Mouse (Mus musculus): Measurements from ENCODE around the gene Exoc3l2. TPM values are rescaled to one million over a fixed set of nuclear protein-coding genes. Genes with fewer than 3 reads are reported as not detected.
A peak's percentile ranks its signal among the peaks of the same experiment; 100 is the strongest.

The Exoc3l2 gene
- polyA plus RNA-seq, 1 experiment from 2014 or later: 0.97 TPM

DNA sequence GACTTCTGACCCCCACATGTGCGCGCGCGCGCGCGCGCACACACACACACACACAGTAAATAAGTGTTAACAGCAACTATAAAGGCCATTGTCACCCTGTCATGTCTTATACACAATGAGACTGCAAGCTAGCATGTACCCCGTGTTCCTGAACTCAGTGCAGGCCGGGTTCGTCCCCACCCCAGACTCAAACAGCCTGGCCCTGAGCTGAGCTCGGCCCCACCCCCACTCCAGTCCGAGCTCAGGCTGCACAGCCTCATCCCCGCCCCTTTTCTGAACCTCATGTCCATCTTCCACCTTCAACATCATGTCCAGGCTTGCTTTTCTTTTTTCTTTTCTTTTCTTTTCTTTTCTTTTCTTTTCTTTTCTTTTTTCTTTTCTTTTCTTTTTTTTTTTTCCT lies 7.2 kb downstream of the Exoc3l2 start:
- Histone ChIP-seq H3K4me2 (replicated peaks; ENCODE audit: low read depth) (no peak overlapping the region), H3K36me3 (ENCODE audit: control insufficient read depth, insufficient read depth, low read length) (no peaks in the 10 kb centered on the region)
- 16% methylated on average over 14 of the region's 14 CpGs for whole genome bisulfite sequencing

DNA sequence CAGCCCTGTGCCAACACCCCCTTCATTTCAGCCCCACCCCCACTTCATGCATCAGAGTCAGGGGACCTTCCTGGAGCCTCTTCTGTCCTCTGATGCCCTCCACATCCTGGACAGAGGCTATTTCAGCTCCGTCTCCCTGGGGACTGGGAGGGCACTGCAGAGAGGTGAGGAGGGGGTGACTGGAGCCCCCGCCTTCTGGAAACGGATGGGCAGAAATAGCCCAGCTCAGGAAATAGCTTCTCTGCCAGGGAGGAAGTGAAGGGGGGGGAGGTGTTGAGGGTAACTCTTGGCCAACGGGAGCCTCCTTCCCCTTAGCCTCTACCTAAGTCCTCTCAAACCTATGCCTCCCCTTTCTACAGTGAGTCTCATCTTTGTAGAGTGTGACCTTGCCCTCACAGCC lies 9.3 kb downstream of the Exoc3l2 start:
- no peak overlapping the region for H3K9ac ChIP-seq (ENCODE audit: low read length)
- H3K4me2 ChIP-seq (replicated peaks; ENCODE audit: low read depth): no peak overlapping the region
- no peak for DNase-seq (ENCODE audit: low spot score)
- no peaks in the 10 kb centered on the region; the same call in 1 of the 2 replicates for H3K27me3 ChIP-seq (ENCODE audit: control insufficient read depth, insufficient read depth, low read length)
- H3K9me3 ChIP-seq (ENCODE audit: control insufficient read depth, low read length): no peaks in the 10 kb centered on the region
- ATAC-seq (ENCODE audit: low FRiP score, low TSS enrichment): no peak
- WGBS: 41% methylated on average over 4 of the region's 4 CpGs
- H3K36me3 ChIP-seq (ENCODE audit: control insufficient read depth, insufficient read depth, low read length): no peaks in the 10 kb centered on the region
- H3K4me1 ChIP-seq (replicated peaks; ENCODE audit: control insufficient read depth, insufficient read depth): no peaks in the 10 kb centered on the region
- no peak overlapping the region for H3K4me3 ChIP-seq (ENCODE audit: low read depth, low read length)
- TF ChIP-seq CTCF (IDR thresholded peaks at IDR 0.05; ENCODE audit: low read depth): no peak
- no peak for TF ChIP-seq EP300 (optimal IDR thresholded peaks at IDR 0.05)
- H3K27ac ChIP-seq (replicated peaks): no peak overlapping the region

More for the DNA sequence above, 7.2 kb downstream of the Exoc3l2 start:
- no peak overlapping the region for H3K9ac ChIP-seq (ENCODE audit: low read length)
- no peak overlapping the region for H3K27ac ChIP-seq (replicated peaks)
- no peak for DNase-seq (ENCODE audit: low spot score)
- no peaks in the 10 kb centered on the region; the same call in 1 of the 2 replicates for H3K27me3 ChIP-seq (ENCODE audit: control insufficient read depth, insufficient read depth, low read length)
- no peak for TF ChIP-seq EP300 (optimal IDR thresholded peaks at IDR 0.05)
- TF ChIP-seq CTCF (IDR thresholded peaks at IDR 0.05; ENCODE audit: low read depth): no peak
- H3K4me1 ChIP-seq (replicated peaks; ENCODE audit: control insufficient read depth, insufficient read depth): no peaks in the 10 kb centered on the region
- no peaks in the 10 kb centered on the region for H3K9me3 ChIP-seq (ENCODE audit: control insufficient read depth, low read length)
- no peak for ATAC-seq (ENCODE audit: low FRiP score, low TSS enrichment)
- H3K4me3 ChIP-seq (ENCODE audit: low read depth, low read length): no peak overlapping the region

DNA sequence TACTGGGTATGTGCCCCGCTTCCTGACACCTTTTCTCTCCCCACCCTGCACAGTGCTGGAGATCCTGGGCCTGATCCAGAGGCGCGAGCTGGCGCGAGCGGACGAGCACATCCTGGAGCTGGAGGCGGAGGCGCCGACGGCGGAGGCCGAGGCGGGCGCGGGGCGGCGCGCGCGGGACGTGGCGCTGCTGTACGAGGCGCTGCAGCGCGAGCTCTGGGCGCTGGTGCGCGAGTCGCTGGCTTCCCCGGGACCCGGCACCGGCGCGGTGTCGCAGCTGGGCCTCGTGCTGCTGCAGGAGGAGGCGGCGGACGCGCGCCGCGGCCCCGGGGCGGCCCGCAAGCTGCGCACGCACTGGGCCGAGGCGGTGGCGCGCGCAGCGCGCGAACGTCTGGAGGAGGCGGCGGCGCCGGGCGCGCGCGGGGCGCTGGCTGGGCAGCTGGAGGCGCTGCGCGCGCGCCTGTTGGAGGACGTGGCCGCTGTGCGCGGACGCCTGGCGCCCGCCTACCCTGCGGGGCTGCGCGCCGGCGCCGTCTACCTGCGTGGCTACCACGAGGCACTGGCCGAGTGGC lies 10.8 kb downstream of the Exoc3l2 start:
- Histone ChIP-seq H3K4me2 (replicated peaks; ENCODE audit: low read depth) (peak overlapping the region; percentile 77), H3K4me1 (replicated peaks; ENCODE audit: control insufficient read depth, insufficient read depth) (no peaks in the 10 kb centered on the region), H3K36me3 (ENCODE audit: control insufficient read depth, insufficient read depth, low read length) (no peaks in the 10 kb centered on the region), H3K27ac (replicated peaks) (peak overlapping the region; percentile 58; the same call in 1 of the 2 replicates), H3K27me3 (ENCODE audit: control insufficient read depth, insufficient read depth, low read length) (no peaks in the 10 kb centered on the region; the same call in 1 of the 2 replicates), H3K9ac (ENCODE audit: low read length) (peak overlapping the region; percentile 69), H3K9me3 (ENCODE audit: control insufficient read depth, low read length) (no peaks in the 10 kb centered on the region), H3K4me3 (ENCODE audit: low read depth, low read length) (peak overlapping the region; percentile 49)
- ATAC-seq (ENCODE audit: low FRiP score, low TSS enrichment) (peak; percentile 88), DNase-seq (ENCODE audit: low spot score) (peak; percentile 82)
- WGBS: under 1% methylated on average over 75 of the region's 89 CpGs
- TF ChIP-seq CTCF (IDR thresholded peaks at IDR 0.05; ENCODE audit: low read depth) (no peak), EP300 (optimal IDR thresholded peaks at IDR 0.05) (no peak)

DNA sequence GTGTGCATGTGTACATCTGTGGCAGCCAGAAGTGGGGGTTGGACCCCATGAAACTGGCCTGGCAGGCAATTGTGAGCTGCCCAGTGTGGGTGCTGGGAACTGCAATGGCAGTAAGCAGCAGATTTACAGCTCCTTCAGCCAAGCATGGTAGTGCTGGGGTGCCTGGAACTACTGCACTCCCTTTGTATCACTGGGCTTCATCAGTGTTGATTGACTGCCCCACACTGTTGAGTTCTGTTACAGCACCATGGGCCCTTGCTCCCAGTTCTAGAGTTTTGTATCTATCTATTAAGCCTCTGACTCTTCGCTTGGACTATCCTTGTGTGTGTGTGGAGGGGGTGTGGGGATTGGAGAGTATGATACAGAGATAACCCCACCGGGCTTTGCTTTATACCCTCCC lies 14.0 kb downstream of the Exoc3l2 start:
- H3K9ac ChIP-seq (ENCODE audit: low read length): no peak overlapping the region
- H3K4me1 ChIP-seq (replicated peaks; ENCODE audit: control insufficient read depth, insufficient read depth): no peaks in the 10 kb centered on the region
- H3K27ac ChIP-seq (replicated peaks): no peak overlapping the region
- WGBS: 47% methylated on average over 2 of the region's 2 CpGs
- no peaks in the 10 kb centered on the region for H3K27me3 ChIP-seq (ENCODE audit: control insufficient read depth, insufficient read depth, low read length)
- H3K9me3 ChIP-seq (ENCODE audit: control insufficient read depth, low read length): no peaks in the 10 kb centered on the region
- no peak for DNase-seq (ENCODE audit: low spot score)
- no peak for TF ChIP-seq EP300 (optimal IDR thresholded peaks at IDR 0.05)
- peak; percentile 54 for TF ChIP-seq CTCF (IDR thresholded peaks at IDR 0.05; ENCODE audit: low read depth)
- ATAC-seq (ENCODE audit: low FRiP score, low TSS enrichment): no peak
- no peaks in the 10 kb centered on the region for H3K36me3 ChIP-seq (ENCODE audit: control insufficient read depth, insufficient read depth, low read length)
- no peak overlapping the region for H3K4me3 ChIP-seq (ENCODE audit: low read depth, low read length)
- no peak overlapping the region for H3K4me2 ChIP-seq (replicated peaks; ENCODE audit: low read depth)

DNA sequence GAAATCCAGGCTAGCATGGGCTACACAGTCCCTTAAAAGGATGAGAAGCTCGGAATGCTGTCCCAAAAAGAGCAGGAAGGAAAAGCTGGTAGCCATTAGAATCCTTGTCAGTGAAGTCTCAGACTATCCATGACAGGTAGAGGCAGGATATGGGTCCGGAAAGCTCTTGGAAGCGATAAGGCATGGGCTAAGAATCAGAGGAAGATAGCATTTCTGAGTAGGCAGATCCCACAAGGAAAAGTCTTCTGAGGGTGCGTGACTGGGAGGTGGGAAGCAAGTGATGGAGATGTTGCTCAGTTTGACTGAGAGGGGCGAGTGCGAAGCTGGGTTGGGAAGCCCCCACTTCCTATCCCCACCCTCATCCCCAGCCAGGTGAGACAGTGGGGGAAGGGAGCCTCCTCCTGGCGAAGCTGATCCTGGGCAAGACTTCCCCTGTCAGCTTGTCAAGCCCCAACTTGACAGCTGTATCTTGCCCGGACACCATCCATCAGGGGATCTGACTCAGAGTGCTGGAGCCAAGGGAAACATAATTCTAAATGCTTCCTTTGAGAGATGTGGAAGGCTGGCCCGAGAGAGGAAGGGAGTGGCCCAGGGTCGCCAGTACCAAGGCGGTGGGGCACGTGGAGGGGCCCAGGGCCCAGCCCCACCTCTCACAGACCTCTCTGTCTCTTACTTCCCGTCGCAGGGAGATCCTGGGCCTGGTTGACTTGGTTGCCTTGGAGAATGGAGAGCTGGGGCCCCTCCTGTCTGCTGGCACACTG lies 14.7 kb downstream of the Exoc3l2 start:
- TF ChIP-seq CTCF (IDR thresholded peaks at IDR 0.05; ENCODE audit: low read depth) (no peak; the same call in 1 of the 2 replicates), EP300 (optimal IDR thresholded peaks at IDR 0.05) (no peak)
- Histone ChIP-seq H3K4me1 (replicated peaks; ENCODE audit: control insufficient read depth, insufficient read depth) (no peaks in the 10 kb centered on the region), H3K27me3 (ENCODE audit: control insufficient read depth, insufficient read depth, low read length) (no peaks in the 10 kb centered on the region), H3K4me2 (replicated peaks; ENCODE audit: low read depth) (no peak overlapping the region), H3K27ac (replicated peaks) (peak overlapping the region; percentile 41; the same call in 1 of the 2 replicates), H3K9me3 (ENCODE audit: control insufficient read depth, low read length) (no peaks in the 10 kb centered on the region), H3K4me3 (ENCODE audit: low read depth, low read length) (no peak overlapping the region), H3K9ac (ENCODE audit: low read length) (no peak overlapping the region), H3K36me3 (ENCODE audit: control insufficient read depth, insufficient read depth, low read length) (no peaks in the 10 kb centered on the region)
- ATAC-seq (ENCODE audit: low FRiP score, low TSS enrichment) (no peak; the same call in 1 of the 2 replicates), DNase-seq (ENCODE audit: low spot score) (no peak)
- WGBS: 24% methylated on average over 14 of the region's 14 CpGs

DNA sequence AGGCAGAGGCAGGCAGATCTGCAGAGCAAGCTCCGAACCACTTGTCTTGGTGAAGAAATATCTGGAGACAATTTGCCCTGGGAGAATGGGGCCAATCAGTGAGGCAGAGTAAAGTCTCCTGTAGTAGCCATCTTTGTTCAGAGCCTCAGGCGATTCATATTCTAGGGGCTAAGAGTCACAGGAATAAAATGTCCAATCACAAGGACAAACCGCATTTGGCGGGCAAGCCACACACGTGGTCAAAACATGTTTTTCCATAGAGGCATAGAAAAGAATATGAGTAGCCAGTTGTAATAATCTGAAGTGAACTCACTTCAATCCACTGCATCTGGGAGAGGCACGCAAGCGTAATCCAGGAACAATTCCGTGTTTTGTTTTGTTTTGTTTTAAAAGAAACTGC lies 20.1 kb downstream of the Exoc3l2 start:
- Histone ChIP-seq H3K9me3 (ENCODE audit: control insufficient read depth, low read length) (no peaks in the 10 kb centered on the region), H3K36me3 (ENCODE audit: control insufficient read depth, insufficient read depth, low read length) (no peaks in the 10 kb centered on the region), H3K4me3 (ENCODE audit: low read depth, low read length) (no peak overlapping the region), H3K9ac (ENCODE audit: low read length) (no peak overlapping the region), H3K27me3 (ENCODE audit: control insufficient read depth, insufficient read depth, low read length) (no peaks in the 10 kb centered on the region), H3K27ac (replicated peaks) (no peak overlapping the region), H3K4me1 (replicated peaks; ENCODE audit: control insufficient read depth, insufficient read depth) (no peaks in the 10 kb centered on the region), H3K4me2 (replicated peaks; ENCODE audit: low read depth) (no peak overlapping the region)
- WGBS: 78% methylated on average over 8 of the region's 8 CpGs
- no peak for ATAC-seq (ENCODE audit: low FRiP score, low TSS enrichment)
- no peak for TF ChIP-seq CTCF (IDR thresholded peaks at IDR 0.05; ENCODE audit: low read depth)
- no peak for TF ChIP-seq EP300 (optimal IDR thresholded peaks at IDR 0.05)
- DNase-seq (ENCODE audit: low spot score): no peak
